Mouse (Mus musculus): Measurements from ENCODE around the gene Nol10.
"Not testable (repeated sequence)": the region's sequence is repeated elsewhere in the genome, so short reads cannot be mapped to it uniquely, and the experiment has no call there.

Gene Nol10

GRCm38 (mm10) chr12:17411797-17412526 is 63.7 kb downstream of the Nol10 start:
- DNase-seq = no peak

DNA sequence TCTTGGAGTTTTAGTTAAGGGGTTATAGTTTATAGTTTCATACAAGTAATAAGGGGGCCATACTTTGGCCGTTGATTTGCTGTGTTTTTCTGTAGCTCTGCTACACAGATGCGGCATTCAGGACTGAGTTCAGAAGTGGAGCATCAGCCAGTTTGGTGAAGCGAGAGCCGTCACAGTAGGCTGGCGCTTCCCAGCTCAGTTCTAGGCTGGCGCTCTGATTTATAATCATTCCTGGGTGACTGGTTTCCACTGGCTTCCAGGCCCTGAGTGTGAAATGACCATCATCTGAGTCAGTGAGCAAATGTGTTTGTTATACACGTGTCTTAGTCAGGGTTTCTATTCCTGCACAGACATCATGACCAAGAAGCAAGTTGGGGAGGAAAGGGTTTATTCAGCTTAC is 66.5 kb downstream of the Nol10 start:
- no peak for DNase-seq

GRCm38 (mm10) chr12:17420168-17420810 is 72.0 kb downstream of the Nol10 start:
- DNase-seq = no peak

DNA sequence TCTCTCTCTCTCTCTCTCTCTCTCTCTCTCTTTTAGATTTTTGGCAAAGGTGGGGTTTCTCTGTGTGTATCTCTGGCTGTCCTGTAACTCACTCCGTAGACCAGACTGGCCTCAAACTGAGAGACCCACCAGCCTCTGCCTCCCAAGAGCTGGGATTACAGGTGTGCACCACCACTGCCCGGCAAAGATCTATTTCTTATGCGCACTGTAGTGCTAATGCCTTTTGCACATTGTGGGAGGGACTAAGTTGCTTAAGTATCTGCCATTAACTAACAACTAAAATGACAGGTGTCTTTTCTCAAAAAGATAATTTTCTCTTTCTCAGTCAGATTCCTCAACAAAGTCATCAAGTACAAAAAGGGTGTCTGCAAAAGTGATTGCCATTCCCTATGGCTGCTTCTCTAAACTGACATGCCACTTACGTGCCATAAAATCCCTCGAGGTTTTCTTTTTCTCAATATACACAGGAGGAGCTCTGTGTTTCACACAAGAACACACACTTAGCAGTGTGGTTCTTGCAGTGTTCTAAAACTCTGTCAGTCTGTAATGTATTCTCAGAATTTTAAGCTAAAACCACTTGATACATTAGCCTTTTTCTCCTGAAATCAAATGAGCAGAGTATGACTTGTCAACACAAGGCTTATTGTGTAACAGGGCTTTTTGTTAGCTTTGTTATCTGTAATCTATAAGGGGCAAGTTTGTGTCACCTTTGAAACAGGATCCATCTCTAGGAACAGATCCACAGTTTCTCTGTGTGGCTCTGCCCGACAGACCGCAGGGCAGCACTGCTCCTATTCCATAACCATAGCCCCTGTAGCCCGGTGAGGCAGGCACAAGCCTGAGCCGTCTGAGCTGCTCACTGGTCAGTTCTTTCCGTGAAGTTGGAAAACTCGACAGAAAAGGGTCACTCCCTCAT is 77.3 kb downstream of the Nol10 start:
- no peak for DNase-seq

GRCm38 (mm10) chr12:17426735-17427134 is 78.5 kb downstream of the Nol10 start:
- no peak for DNase-seq

- DNase-seq = no peak
Measured at GRCm38 (mm10) chr12:17430578-17430977, 82.3 kb downstream of the Nol10 start.

- DNase-seq = no peak
Measured at GRCm38 (mm10) chr12:17431166-17431565, 82.9 kb downstream of the Nol10 start.

DNA sequence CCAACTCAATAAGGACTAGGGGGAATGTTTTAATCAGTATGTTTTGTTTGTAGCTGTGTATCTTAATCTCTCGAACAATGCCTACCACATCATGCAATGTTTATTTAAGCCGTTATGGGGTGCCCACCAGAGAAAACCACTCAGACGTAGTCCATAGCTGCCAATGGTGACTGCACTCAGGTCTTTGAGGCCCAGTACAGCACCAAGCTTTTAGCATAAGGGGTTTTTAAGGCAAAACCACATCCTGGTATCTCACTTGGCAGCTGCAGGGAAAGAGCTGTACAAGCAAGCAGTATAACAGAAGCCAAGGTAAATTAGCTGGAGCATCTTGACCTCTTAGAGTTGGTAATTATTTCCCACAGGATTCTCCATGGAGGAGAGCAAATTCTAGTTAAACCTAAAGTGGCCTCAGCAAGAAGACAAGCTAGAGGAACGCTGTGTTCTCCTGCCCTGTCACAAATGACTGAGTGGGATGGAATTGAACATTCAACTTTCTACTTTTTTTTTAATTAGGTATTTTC is 83.6 kb downstream of the Nol10 start:
- DNase-seq = no peak

GRCm38 (mm10) chr12:17433712-17434111 is 85.5 kb downstream of the Nol10 start:
- DNase-seq = no peak

- DNase-seq = no peak
Measured at GRCm38 (mm10) chr12:17436471-17436870, 88.2 kb downstream of the Nol10 start.

- no peak for DNase-seq
Measured at GRCm38 (mm10) chr12:17440251-17440651, 92.0 kb downstream of the Nol10 start.

GRCm38 (mm10) chr12:17441495-17441894 is 93.2 kb downstream of the Nol10 start:
- DNase-seq = no peak

DNA sequence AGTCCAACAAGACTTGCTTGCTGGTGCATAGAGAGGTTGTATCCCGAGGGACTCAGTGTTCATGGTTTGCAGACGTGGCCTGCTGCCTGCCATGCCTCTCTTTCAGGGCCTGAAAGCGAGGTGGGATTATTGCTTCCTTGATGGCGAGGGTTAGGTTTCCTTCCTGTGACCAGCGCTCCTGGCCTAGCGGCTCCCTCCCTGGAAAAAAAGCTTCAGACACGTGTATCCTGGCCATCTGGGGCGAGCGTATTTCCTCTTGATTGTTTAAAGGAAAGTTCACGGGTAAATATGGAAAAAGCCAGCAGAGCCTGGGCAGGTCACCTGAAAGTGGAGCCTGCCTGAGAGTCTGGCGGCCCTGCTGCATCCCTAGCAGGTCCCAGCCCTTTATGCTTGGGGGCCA is 96.1 kb downstream of the Nol10 start:
- no peak for DNase-seq

GRCm38 (mm10) chr12:17445251-17445650 is 97.0 kb downstream of the Nol10 start:
- DNase-seq = no peak

DNA sequence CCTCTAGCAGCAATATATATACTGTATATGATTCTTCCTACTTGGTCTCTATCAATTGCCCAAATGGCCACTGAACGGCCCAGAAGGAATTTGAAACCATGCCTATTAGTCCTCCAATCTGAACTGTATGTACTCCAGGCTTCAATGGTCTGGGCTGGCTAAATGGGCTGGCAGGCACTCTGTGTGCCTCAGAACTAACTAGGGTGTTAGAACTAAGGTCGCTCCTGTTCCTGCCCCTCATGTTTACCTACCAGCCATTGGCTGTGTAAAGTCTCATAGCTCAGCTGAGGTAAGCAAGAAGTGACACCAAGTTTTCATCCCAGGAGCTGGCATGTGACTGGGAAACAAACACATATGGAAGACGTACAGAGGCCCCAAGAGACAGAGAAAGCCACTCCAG is 100.5 kb downstream of the Nol10 start:
- DNase-seq = no peak

- no peak for DNase-seq
Measured at GRCm38 (mm10) chr12:17449661-17450091, 101.4 kb downstream of the Nol10 start.

- DNase-seq = no peak
Measured at GRCm38 (mm10) chr12:17450503-17450902, 102.2 kb downstream of the Nol10 start.

- DNase-seq = no peak
Measured at GRCm38 (mm10) chr12:17450908-17451307, 102.7 kb downstream of the Nol10 start.

GRCm38 (mm10) chr12:17452273-17452672 is 104.0 kb downstream of the Nol10 start:
- no peak for DNase-seq

DNA sequence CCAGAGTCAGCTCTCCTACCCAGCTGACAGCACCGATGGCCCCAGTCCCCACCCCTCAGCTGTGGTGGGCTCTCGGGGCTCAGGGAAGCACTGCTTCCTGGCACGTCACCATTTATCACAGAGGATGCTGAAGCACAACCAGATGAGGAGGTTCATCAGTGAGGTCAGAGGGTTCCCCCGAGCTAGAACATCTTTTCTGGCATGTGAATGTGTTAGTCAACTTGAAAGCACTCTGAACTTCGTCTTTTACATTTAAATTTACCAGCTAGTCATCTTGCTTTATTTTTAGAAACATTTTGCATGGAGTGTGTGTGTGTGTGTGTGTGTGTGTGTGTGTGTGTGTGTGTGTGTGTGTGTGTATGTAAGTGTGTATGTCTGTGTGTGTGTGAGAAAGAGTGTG is 105.7 kb downstream of the Nol10 start:
- no peak for DNase-seq

DNA sequence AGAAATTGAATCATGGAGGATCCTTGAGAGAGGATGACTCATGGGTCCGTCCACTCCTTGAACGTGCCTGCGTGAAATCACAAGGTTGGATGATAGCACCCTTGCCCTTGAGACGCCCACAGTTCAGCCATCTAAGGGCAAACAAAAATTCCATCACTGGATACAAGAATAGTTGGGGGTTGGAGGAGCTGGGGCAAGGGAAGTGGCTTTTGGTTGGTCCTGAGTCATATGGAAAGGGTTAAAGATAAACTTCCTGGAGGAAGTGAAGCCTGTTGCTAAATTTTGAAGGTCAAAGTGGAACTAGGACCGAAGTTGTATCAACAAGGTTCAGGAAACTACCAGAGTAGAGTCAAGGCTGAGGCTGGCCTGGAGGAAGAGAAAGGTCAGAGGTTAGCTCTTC is 106.8 kb downstream of the Nol10 start:
- no peak for DNase-seq

GRCm38 (mm10) chr12:17459223-17459622 is 111.0 kb downstream of the Nol10 start:
- DNase-seq = not testable (repeated sequence)

GRCm38 (mm10) chr12:17463706-17464105 is 115.4 kb downstream of the Nol10 start:
- no peak for DNase-seq

Measured in cerebellum, adult 8-10 months (tissue).